Mouse (Mus musculus): ENCODE measurements around the gene Atp5s. TPM values are rescaled to one million over a fixed set of nuclear protein-coding genes. Genes with fewer than 3 reads are reported as not detected.

Gene Atp5s
- polyA plus RNA-seq (2014; fragmentation: Illumina TruSeq; extraction: RNeasy Lipid Tissue Mini Kit (QIAGEN cat#74804); ENCODE audit: low read depth, low replicate concordance): 47.0 TPM

GRCm38 (mm10) chr12:69724711-69725460 lies at the start of gene Atp5s, which contains the start of gene L2hgdh:
Gene Atp5s, plus strand, starts transcription at chr12:69724950.
Gene L2hgdh, minus strand, starts transcription at chr12:69724873.

GRCm38 (mm10) chr12:69681566-69682061 lies 43.1 kb upstream of the Atp5s start, which contains the start of gene Sos2:
Gene Sos2, minus strand, starts transcription at chr12:69681852.

GRCm38 (mm10) chr12:69790530-69791505 lies 66.1 kb downstream of the Atp5s start, which contains the start of gene Cdkl1:
Gene Cdkl1, minus strand, starts transcription at chr12:69791267.

Other genes starting within 250 kb of the Atp5s start
- 19.7 TPM for gene Vcpkmt, start 141.9 kb upstream of the Atp5s start, polyA plus RNA-seq (2014; fragmentation: Illumina TruSeq; extraction: RNeasy Lipid Tissue Mini Kit (QIAGEN cat#74804); ENCODE audit: low read depth, low replicate concordance)
- gene Sos2, start 43.1 kb upstream of the Atp5s start, polyA plus RNA-seq (2014; fragmentation: Illumina TruSeq; extraction: RNeasy Lipid Tissue Mini Kit (QIAGEN cat#74804); ENCODE audit: low read depth, low replicate concordance): 91.5 TPM
- gene L2hgdh, start 77 bp upstream of the Atp5s start, polyA plus RNA-seq (2014; fragmentation: Illumina TruSeq; extraction: RNeasy Lipid Tissue Mini Kit (QIAGEN cat#74804); ENCODE audit: low read depth, low replicate concordance): 19.8 TPM
- 5.7 TPM for gene Cdkl1, start 66.3 kb downstream of the Atp5s start, polyA plus RNA-seq (2014; fragmentation: Illumina TruSeq; extraction: RNeasy Lipid Tissue Mini Kit (QIAGEN cat#74804); ENCODE audit: low read depth, low replicate concordance)
- 6.8 TPM for gene Atl1, start 167.7 kb downstream of the Atp5s start, polyA plus RNA-seq (2014; fragmentation: Illumina TruSeq; extraction: RNeasy Lipid Tissue Mini Kit (QIAGEN cat#74804); ENCODE audit: low read depth, low replicate concordance)
- 62.8 TPM for gene Map4k5, start 168.2 kb downstream of the Atp5s start, polyA plus RNA-seq (2014; fragmentation: Illumina TruSeq; extraction: RNeasy Lipid Tissue Mini Kit (QIAGEN cat#74804); ENCODE audit: low read depth, low replicate concordance)